Mouse (Mus musculus): ENCODE data around the gene Urgcp.

GRCm38 (mm10) chr11:5801511-5801910, 39.3 kb upstream of the Urgcp start:
- TF ChIP-seq CTCF (IDR thresholded peaks at IDR 0.05; ENCODE audit: extremely low read depth, insufficient read length, insufficient replicate concordance, low read depth, low read length): no peak
- no peak for TF ChIP-seq POLR2A (IDR thresholded peaks at IDR 0.05; ENCODE audit: low read depth, low read length)

Measured in small intestine, adult 2 months (tissue).